Mouse (Mus musculus) hindbrain, embryonic 11.5 days (tissue): Measurements from ENCODE around the gene Muc20. TPM values are rescaled to one million over a fixed set of nuclear protein-coding genes. Genes with fewer than 3 reads are reported as not detected.

Source experiments
- polyA plus RNA-seq: library from polyadenylated mRNA; unstranded; fragments of >200 nt; fragmentation: Nextera tagmentation; extraction: Ambion mirVana; gene quantifications from 2 replicates; pipeline ENCODE4 v1.2.1, GENCODE M21; 2014

The Muc20 gene
- polyA plus RNA-seq, 1 experiment from 2014 or later = not detected

Other genes starting within 250 kb of the Muc20 start
- 59.0 and 69.2 TPM in 2 replicates for gene Tfrc, start 188.5 kb downstream of the Muc20 start, polyA plus RNA-seq
- gene Tnk2, start 153.6 kb downstream of the Muc20 start, polyA plus RNA-seq = 5.2 and 7.0 TPM in 2 replicates
- 0.11 and 0.22 TPM in 2 replicates for gene Muc4, start 61.5 kb downstream of the Muc20 start, polyA plus RNA-seq
- not detected in 2 replicates for gene Smbd1, start 13.0 kb upstream of the Muc20 start, polyA plus RNA-seq
- 137 and 141 TPM in 2 replicates for gene Fyttd1, start 80.1 kb upstream of the Muc20 start, polyA plus RNA-seq
- 12.5 and 13.1 TPM in 2 replicates for gene Rubcn, start 80.3 kb upstream of the Muc20 start, polyA plus RNA-seq
- gene Lrch3, start 116.7 kb upstream of the Muc20 start, polyA plus RNA-seq = 36.8 and 54.2 TPM in 2 replicates